Mouse (Mus musculus) midbrain, postnatal 0 days (tissue): ENCODE results near the gene Cbarp. TPM values are rescaled to one million over a fixed set of nuclear protein-coding genes. Genes with fewer than 3 reads are reported as not detected.

Source experiments
- ATAC-seq: fragments of 200-750 bp; cut with Nextera tagmentation; 2 replicates; pipeline ENCODE4 v1.8.0; 2017; ENCODE audit warnings: moderate number of reproducible peaks, mild to moderate bottlenecking, moderate TSS enrichment, moderate library complexity; ENCODE audit not compliant: low FRiP score
- DNase-seq: peaks from one replicate; pipeline ENCODE4 v3.0.0-alpha.2; 2015; ENCODE audit warnings: low spot score
- H3K27ac ChIP-seq: fragments of 300-500 bp; sonication (generic); 2 replicates; pipeline ENCODE4 v1.5.1; 2014; ENCODE audit warnings: low read depth, mild to moderate bottlenecking, low read length, mixed read lengths
- H3K27me3 ChIP-seq: fragments of 300-500 bp; sonication (generic); 2 replicates; pipeline ENCODE4 v1.6.1; 2014; ENCODE audit warnings: low read length, control low read depth, mixed read lengths; ENCODE audit not compliant: insufficient read depth
- H3K36me3 ChIP-seq: fragments of 300-500 bp; sonication (generic); 2 replicates; pipeline ENCODE4 v1.6.1; 2014; ENCODE audit warnings: low read length, control low read depth, mixed read lengths; ENCODE audit not compliant: insufficient read depth
- H3K4me1 ChIP-seq: fragments of 300-500 bp; sonication (generic); 2 replicates; pipeline ENCODE4 v1.6.1; 2014; ENCODE audit warnings: mild to moderate bottlenecking, control low read depth, antibody characterized with exemption, low read length, mixed read lengths; ENCODE audit not compliant: insufficient read depth
- H3K4me2 ChIP-seq: fragments of 300-500 bp; sonication (generic); 2 replicates; pipeline ENCODE4 v1.6.1; 2014; ENCODE audit warnings: low read depth, mild to moderate bottlenecking, low read length, mixed read lengths; ENCODE audit not compliant: poor library complexity, severe bottlenecking
- H3K4me3 ChIP-seq: fragments of 300-500 bp; sonication (generic); 2 replicates; pipeline ENCODE4 v1.5.1; 2014; ENCODE audit warnings: low read depth, mild to moderate bottlenecking, low read length, moderate library complexity
- H3K9ac ChIP-seq: fragments of 300-500 bp; sonication (generic); replicated peaks from 2 replicates; pipeline ENCODE4 v1.6.1; 2014; ENCODE audit warnings: mild to moderate bottlenecking, low read length, moderate library complexity, mixed read lengths; ENCODE audit not compliant: poor library complexity, severe bottlenecking
- H3K9me3 ChIP-seq: fragments of 300-500 bp; sonication (generic); 2 replicates; pipeline ENCODE4 v1.6.1; 2016; ENCODE audit warnings: low read length, control low read depth
- CTCF ChIP-seq: IDR thresholded peaks from 2 replicates; pipeline ENCODE4 v1.5.1; 2016; ENCODE audit warnings: antibody characterized with exemption, mild to moderate bottlenecking
- WGBS: fragments of 180-500 bp; shearing (Covaris S2); extraction: QIAGEN DNeasy Blood & Tissue Kit; methylation state at CpG from one replicate; pipeline ENCODE4 v1.1.7; 2014; 5-methylcytosine and 5-hydroxymethylcytosine counted together
- polyA plus RNA-seq: library from polyadenylated mRNA; unstranded; fragments of >200 nt; fragmentation: Nextera tagmentation; extraction: Ambion mirVana; gene quantifications from 2 replicates; pipeline ENCODE4 v1.2.1, GENCODE M21; 2015
- total RNA-seq: library from RNA; depleted of rRNA; stranded (reverse); fragments of >200 nt; gene quantifications from 2 replicates; pipeline ENCODE4 v1.2.3, GENCODE M21; 2014

The Cbarp gene
- total and polyA plus RNA-seq, 2 experiments from 2014 or later = 120 to 273 TPM

- DNase-seq = no peak
- Histone ChIP-seq H3K36me3 (peaks cover 54% of the 10 kb centered on the region), H3K4me2 (no peak overlapping the region), H3K9ac (no peak overlapping the region), H3K9me3 (no peaks in the 10 kb centered on the region), H3K4me1 (peaks cover 20% of the 10 kb centered on the region), H3K4me3 (no peak overlapping the region), H3K27ac (no peak overlapping the region), H3K27me3 (no peaks in the 10 kb centered on the region)
- TF ChIP-seq CTCF = no peak
- ATAC-seq = no peak
- WGBS = 85% methylated on average over 9 of the region's 9 CpGs
Measured at GRCm38 (mm10) chr10:80134421-80134820, 6.2 kb downstream of the Cbarp start.

- no peak for DNase-seq
- Histone ChIP-seq H3K36me3 (peaks cover 65% of the 10 kb centered on the region), H3K4me3 (no peak overlapping the region), H3K4me1 (peaks cover 20% of the 10 kb centered on the region), H3K9me3 (no peaks in the 10 kb centered on the region), H3K9ac (no peak overlapping the region), H3K4me2 (no peak overlapping the region), H3K27ac (no peak overlapping the region), H3K27me3 (no peaks in the 10 kb centered on the region)
- ATAC-seq = no peak
- peak; percentile 36 for TF ChIP-seq CTCF
- WGBS = 63% methylated on average over 8 of the region's 8 CpGs
Measured at GRCm38 (mm10) chr10:80133226-80133849, 7.3 kb downstream of the Cbarp start.

DNA sequence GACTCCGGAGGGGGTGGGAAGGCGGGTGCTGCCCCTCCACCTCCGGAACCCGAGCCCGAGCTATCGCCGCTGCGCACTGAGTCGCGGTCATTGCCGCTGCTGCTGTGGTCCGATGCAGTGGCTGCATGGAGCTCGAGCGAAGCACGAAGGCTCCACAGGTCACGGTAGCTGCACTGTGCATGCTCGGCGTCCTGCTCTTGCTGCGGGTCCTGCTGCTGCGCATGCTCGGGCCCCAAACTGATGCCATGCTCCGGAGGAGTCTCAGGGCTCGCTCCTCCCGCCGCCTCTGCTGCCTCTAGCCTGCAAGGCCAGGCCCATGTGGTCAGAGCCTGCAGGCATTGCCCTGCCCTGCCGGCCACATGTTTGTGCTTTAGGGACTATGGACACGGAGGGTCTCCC lies 8.7 kb downstream of the Cbarp start:
- Histone ChIP-seq H3K9me3 (no peaks in the 10 kb centered on the region), H3K4me2 (peak overlapping the region; percentile 10; the same call in 1 of the 2 replicates), H3K36me3 (peaks cover 77% of the 10 kb centered on the region), H3K9ac (no peak overlapping the region; the same call in 1 of the 2 replicates), H3K27ac (peak overlapping the region; percentile 67), H3K4me3 (peak overlapping the region; percentile 7; the same call in 1 of the 2 replicates), H3K27me3 (no peaks in the 10 kb centered on the region), H3K4me1 (peaks cover 15% of the 10 kb centered on the region)
- TF ChIP-seq CTCF = no peak
- WGBS = 22% methylated on average over 27 of the region's 27 CpGs
- 0 out of 2 replicates have a peak, but pooled peaks have one; percentile 33 for ATAC-seq
- peak; percentile 22 for DNase-seq

DNA sequence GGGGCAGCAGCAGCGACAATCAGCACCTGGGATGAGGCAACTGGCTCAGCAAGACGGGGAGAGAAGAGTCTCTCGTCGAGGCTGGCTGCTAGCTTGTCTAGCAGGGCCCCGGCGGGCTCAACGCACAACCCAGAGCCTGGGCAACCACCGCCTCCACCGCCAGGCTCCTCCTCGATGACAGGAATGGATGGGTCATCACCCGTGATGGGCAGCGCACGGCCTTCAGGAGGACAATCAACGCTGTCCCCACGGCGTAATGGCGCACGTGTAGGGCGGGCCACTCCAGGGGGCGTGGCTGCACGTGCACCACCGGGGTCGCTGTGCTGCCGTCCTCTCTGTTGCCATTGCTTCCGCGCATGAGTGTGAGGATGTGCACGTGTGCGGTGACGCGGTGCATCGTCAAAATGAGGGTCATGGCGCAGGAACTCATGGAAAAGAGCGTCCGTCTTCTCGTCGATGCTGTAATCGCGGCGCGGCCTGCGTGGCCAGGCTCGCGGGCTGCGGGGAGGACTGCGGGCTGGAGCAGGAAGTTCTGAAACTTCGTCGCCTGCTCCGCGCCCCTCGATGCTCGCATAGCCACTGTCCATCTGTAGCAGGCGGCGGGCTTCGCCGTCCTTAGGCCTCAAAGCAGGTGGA lies 9.2 kb downstream of the Cbarp start:
- ATAC-seq (peak; percentile 75), DNase-seq (peak; percentile 83)
- TF ChIP-seq CTCF = peak; percentile 36; the same call in 1 of the 2 replicates
- no peak overlapping the region; the same call in 1 of the 2 replicates for H3K9ac ChIP-seq
- peak overlapping the region; percentile 7; the same call in 1 of the 2 replicates for H3K4me3 ChIP-seq
- peaks cover 10% of the 10 kb centered on the region; the same call in 1 of the 2 replicates for H3K4me1 ChIP-seq
- H3K27ac ChIP-seq = peak overlapping the region; percentile 67
- H3K4me2 ChIP-seq = peak overlapping the region; percentile 10; the same call in 1 of the 2 replicates
- peaks cover 83% of the 10 kb centered on the region for H3K36me3 ChIP-seq
- H3K27me3 ChIP-seq = no peaks in the 10 kb centered on the region
- WGBS = 18% methylated on average over 49 of the region's 55 CpGs
- H3K9me3 ChIP-seq = no peaks in the 10 kb centered on the region

DNA sequence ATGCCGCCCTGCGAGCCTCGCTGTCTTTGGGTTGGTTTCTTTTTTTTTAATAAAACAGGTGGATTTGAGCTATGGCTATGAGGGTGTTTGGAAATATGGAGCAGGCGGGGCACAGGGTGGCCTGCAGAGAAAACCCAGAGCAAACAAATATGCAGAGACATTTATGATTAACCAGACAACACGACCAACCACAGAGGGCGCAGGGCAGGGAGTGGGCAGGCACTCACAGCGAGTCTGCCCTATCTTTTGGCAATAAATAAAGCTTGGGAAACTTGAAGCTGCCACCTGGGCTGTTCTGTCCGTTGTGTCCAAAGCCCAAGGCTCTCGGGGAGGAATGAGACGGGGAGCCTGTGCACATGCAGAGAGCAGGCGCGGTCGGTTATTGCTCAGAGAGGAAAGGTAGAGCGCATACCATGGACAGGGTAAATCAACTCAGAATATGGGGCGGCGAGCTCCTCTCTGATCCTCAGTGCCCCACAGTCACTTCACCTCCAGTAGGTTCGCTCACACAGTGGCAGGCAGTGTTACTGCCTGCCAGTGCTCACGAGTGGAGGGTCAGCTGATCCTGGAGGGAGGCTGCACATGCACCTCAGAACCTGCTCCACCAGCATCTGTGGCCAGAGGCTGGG lies 10.1 kb downstream of the Cbarp start:
- H3K27ac ChIP-seq = peak overlapping the region; percentile 67; the same call in 1 of the 2 replicates
- 82% methylated on average over 18 of the region's 18 CpGs for WGBS
- ATAC-seq (no peak; the same call in 1 of the 2 replicates), DNase-seq (no peak)
- peaks cover 88% of the 10 kb centered on the region for H3K36me3 ChIP-seq
- no peak for TF ChIP-seq CTCF
- H3K4me2 ChIP-seq = no peak overlapping the region
- no peaks in the 10 kb centered on the region for H3K9me3 ChIP-seq
- H3K9ac ChIP-seq = no peak overlapping the region
- no peaks in the 10 kb centered on the region for H3K27me3 ChIP-seq
- H3K4me1 ChIP-seq = 0 out of 2 replicates have a peak, but pooled peaks cover 5% of the 10 kb centered on the region
- H3K4me3 ChIP-seq = no peak overlapping the region
